8 mouse cellular contexts compared by ENCODE assay signal in genomic region chr12:110846191-110846765, GRCm38 (mm10). TPM values are rescaled to one million over a fixed set of nuclear protein-coding genes. Genes with fewer than 3 reads are reported as not detected.
DNase-seq lines count a peak whose midpoint lies in the region; ATAC-seq and TF ChIP-seq lines count a peak whose summit lies in the region.

No protein-coding gene starts in this region.

- WGBS in lung, embryonic 14.5 days, result 58% methylated on average over 6 of the region's 6 CpGs
- WGBS in lung, adult 2 months, result 76% methylated on average over 6 of the region's 6 CpGs
- 66% methylated on average over 6 of the region's 6 CpGs for WGBS in limb, embryonic 13.5 days
- 71% methylated on average over 6 of the region's 6 CpGs for WGBS in stomach, embryonic 14.5 days
- WGBS in thymus, adult 2 months, result 73% methylated on average over 6 of the region's 6 CpGs

- ATAC-seq in cerebellum, adult (ENCODE audit: insufficient number of reproducible peaks, low FRiP score, low TSS enrichment), result no peak
- ATAC-seq in lung, embryonic 14.5 days (ENCODE audit: insufficient read depth), result no peak
- ATAC-seq in limb, embryonic 13.5 days (ENCODE audit: low FRiP score, low read depth), result no peak
- ATAC-seq in stomach, embryonic 14.5 days (ENCODE audit: insufficient number of reproducible peaks, insufficient read depth, low FRiP score, low read depth), result no peak

- no peaks in the 10 kb centered on the region for H3K36me3 ChIP-seq in lung, embryonic 14.5 days (ENCODE audit: insufficient read depth)
- no peaks in the 10 kb centered on the region for H3K36me3 ChIP-seq in limb, embryonic 13.5 days
- H3K36me3 ChIP-seq in stomach, embryonic 14.5 days (ENCODE audit: control insufficient read depth, insufficient read depth, low read length), result no peaks in the 10 kb centered on the region
- no peaks in the 10 kb centered on the region for H3K36me3 ChIP-seq in thymus, adult 2 months (ENCODE audit: control insufficient read depth, insufficient read depth, low read length)

- H3K4me1 ChIP-seq in lung, embryonic 14.5 days (ENCODE audit: insufficient read depth), result peaks cover 10% of the 10 kb centered on the region
- peaks cover under 1% of the 10 kb centered on the region; the same call in 1 of the 2 replicates for H3K4me1 ChIP-seq in lung, adult 2 months (ENCODE audit: control insufficient read depth, insufficient read depth, low read length)
- H3K4me1 ChIP-seq in limb, embryonic 13.5 days, result peaks cover 38% of the 10 kb centered on the region
- peaks cover 9% of the 10 kb centered on the region for H3K4me1 ChIP-seq in stomach, embryonic 14.5 days (ENCODE audit: control insufficient read depth, insufficient read depth, low read length)
- peaks cover 29% of the 10 kb centered on the region for H3K4me1 ChIP-seq in thymus, adult 2 months (replicated peaks; ENCODE audit: control insufficient read depth, insufficient read depth, low read length)

- peak; percentile 72 to 74 for DNase-seq in cerebellum, postnatal 10 days
- DNase-seq in lung, embryonic 14.5 days, result no peak
- no peak for DNase-seq in lung, adult 2 months
- no peak for DNase-seq in thymus, adult 2 months
- DNase-seq in frontal cortex, postnatal 10 days (ENCODE audit: low spot score in 2 of 2), result no peak

- no peak for TF ChIP-seq CTCF in lung, embryonic 14.5 days (IDR thresholded peaks at IDR 0.05; ENCODE audit: low read depth)
- TF ChIP-seq CTCF in lung, adult 2 months (IDR thresholded peaks at IDR 0.05; ENCODE audit: insufficient read depth, low read length), result no peak
- no peak for TF ChIP-seq CTCF in thymus, adult 2 months (IDR thresholded peaks at IDR 0.05; ENCODE audit: borderline replicate concordance, control insufficient read depth, extremely low read depth, insufficient read depth, low read length, poor library complexity)

- H3K9me3 ChIP-seq in lung, embryonic 14.5 days (ENCODE audit: low read depth, low read length), result no peaks in the 10 kb centered on the region
- H3K9me3 ChIP-seq in limb, embryonic 13.5 days, result no peaks in the 10 kb centered on the region
- no peaks in the 10 kb centered on the region for H3K9me3 ChIP-seq in stomach, embryonic 14.5 days (ENCODE audit: control insufficient read depth, low read depth, low read length)

- peak overlapping the region; percentile 51 for H3K9ac ChIP-seq in lung, embryonic 14.5 days
- no peak overlapping the region; the same call in 1 of the 2 replicates for H3K9ac ChIP-seq in limb, embryonic 13.5 days
- no peak overlapping the region for H3K9ac ChIP-seq in stomach, embryonic 14.5 days (replicated peaks; ENCODE audit: low read depth, low read length)

- H3K27me3 ChIP-seq in lung, embryonic 14.5 days (ENCODE audit: insufficient read depth, low read length), result no peaks in the 10 kb centered on the region
- H3K27me3 ChIP-seq in limb, embryonic 13.5 days, result peaks cover 37% of the 10 kb centered on the region
- H3K27me3 ChIP-seq in stomach, embryonic 14.5 days (ENCODE audit: control insufficient read depth, insufficient read depth, low read length), result no peaks in the 10 kb centered on the region
- peaks cover 3% of the 10 kb centered on the region; the same call in 1 of the 2 replicates for H3K27me3 ChIP-seq in thymus, adult 2 months (ENCODE audit: control insufficient read depth, insufficient read depth, low read length)

- H3K4me3 ChIP-seq in lung, embryonic 14.5 days (ENCODE audit: low read depth, low read length), result peak overlapping the region; percentile 49
- H3K4me3 ChIP-seq in lung, adult 2 months (replicated peaks; ENCODE audit: extremely low read depth, low read depth, low read length), result no peak overlapping the region
- H3K4me3 ChIP-seq in limb, embryonic 13.5 days, result peak overlapping the region; percentile 50
- peak overlapping the region; percentile 54 for H3K4me3 ChIP-seq in stomach, embryonic 14.5 days (ENCODE audit: low read depth, low read length)
- no peak overlapping the region for H3K4me3 ChIP-seq in thymus, adult 2 months (ENCODE audit: control insufficient read depth, insufficient read depth, low read length)

- no peak for TF ChIP-seq POLR2A in lung, adult 2 months (IDR thresholded peaks at IDR 0.05; ENCODE audit: borderline replicate concordance, extremely low read depth, low read depth, low read length)
- no peak for TF ChIP-seq POLR2A in thymus, adult 2 months (IDR thresholded peaks at IDR 0.05; ENCODE audit: control insufficient read depth, extremely low read depth, insufficient read depth, low read length, poor library complexity)

- no peak overlapping the region for H3K27ac ChIP-seq in lung, embryonic 14.5 days (ENCODE audit: low read depth)
- H3K27ac ChIP-seq in limb, embryonic 13.5 days, result no peak overlapping the region
- no peak overlapping the region for H3K27ac ChIP-seq in stomach, embryonic 14.5 days (ENCODE audit: low read length)
- H3K27ac ChIP-seq in thymus, adult 2 months (ENCODE audit: control insufficient read depth, insufficient read depth, low read length), result no peak overlapping the region

- peak overlapping the region; percentile 70 for H3K4me2 ChIP-seq in lung, embryonic 14.5 days
- H3K4me2 ChIP-seq in limb, embryonic 13.5 days (replicated peaks), result peak overlapping the region; percentile 70
- H3K4me2 ChIP-seq in stomach, embryonic 14.5 days (replicated peaks; ENCODE audit: low read depth, low read length), result peak overlapping the region; percentile 76

RNA-seq across cellular contexts. Expression of gene Zfp839, which starts 3.8 kb away (rescaled TPM):
- polyA plus RNA-seq in lung, embryonic 14.5 days (2014; fragmentation: Nextera tagmentation; extraction: Ambion mirVana), result 4.4 and 5.2 TPM in 2 replicates
- polyA plus RNA-seq in lung, adult 2 months (2012; rRNA removed), result 5.2 and 5.7 TPM in 2 replicates
- 7.0 and 7.8 TPM in 2 replicates for polyA plus RNA-seq in limb, embryonic 13.5 days (2015; fragmentation: Nextera tagmentation; extraction: Ambion mirVana)
- 4.6 and 5.9 TPM in 2 replicates for polyA plus RNA-seq in stomach, embryonic 14.5 days (2014; fragmentation: Nextera tagmentation; extraction: Ambion mirVana)
- 4.2 and 5.5 TPM in 2 replicates for polyA plus RNA-seq in thymus, adult 2 months (2012; rRNA removed)

RNA-seq across cellular contexts. Expression of gene Mok, which starts 5.5 kb away (rescaled TPM):
- polyA plus RNA-seq in lung, embryonic 14.5 days (2014; fragmentation: Nextera tagmentation; extraction: Ambion mirVana), result 5.8 and 5.9 TPM in 2 replicates
- polyA plus RNA-seq in lung, adult 2 months (2012; rRNA removed), result 4.2 and 4.7 TPM in 2 replicates
- 5.7 and 6.1 TPM in 2 replicates for polyA plus RNA-seq in limb, embryonic 13.5 days (2015; fragmentation: Nextera tagmentation; extraction: Ambion mirVana)
- polyA plus RNA-seq in stomach, embryonic 14.5 days (2014; fragmentation: Nextera tagmentation; extraction: Ambion mirVana), result 5.2 and 5.4 TPM in 2 replicates
- polyA plus RNA-seq in thymus, adult 2 months (2012; rRNA removed), result 0.65 and 1.4 TPM in 2 replicates

RNA-seq across cellular contexts. Expression of gene Cinp, which starts 42.7 kb away (rescaled TPM):
- 91.8 and 94.0 TPM in 2 replicates for polyA plus RNA-seq in lung, embryonic 14.5 days (2014; fragmentation: Nextera tagmentation; extraction: Ambion mirVana)
- 30.2 and 34.8 TPM in 2 replicates for polyA plus RNA-seq in lung, adult 2 months (2012; rRNA removed)
- polyA plus RNA-seq in limb, embryonic 13.5 days (2015; fragmentation: Nextera tagmentation; extraction: Ambion mirVana), result 69.0 and 73.4 TPM in 2 replicates
- 80.8 and 89.5 TPM in 2 replicates for polyA plus RNA-seq in stomach, embryonic 14.5 days (2014; fragmentation: Nextera tagmentation; extraction: Ambion mirVana)
- polyA plus RNA-seq in thymus, adult 2 months (2012; rRNA removed), result 52.0 and 53.7 TPM in 2 replicates

RNA-seq across cellular contexts. Expression of gene Tecpr2, which starts 42.8 kb away (rescaled TPM):
- polyA plus RNA-seq in lung, embryonic 14.5 days (2014; fragmentation: Nextera tagmentation; extraction: Ambion mirVana), result 4.0 and 5.2 TPM in 2 replicates
- 5.2 and 5.3 TPM in 2 replicates for polyA plus RNA-seq in lung, adult 2 months (2012; rRNA removed)
- polyA plus RNA-seq in limb, embryonic 13.5 days (2015; fragmentation: Nextera tagmentation; extraction: Ambion mirVana), result 4.4 and 4.9 TPM in 2 replicates
- polyA plus RNA-seq in stomach, embryonic 14.5 days (2014; fragmentation: Nextera tagmentation; extraction: Ambion mirVana), result 3.8 and 4.8 TPM in 2 replicates
- 9.3 and 9.6 TPM in 2 replicates for polyA plus RNA-seq in thymus, adult 2 months (2012; rRNA removed)

Comparison
In these comparisons a context has a peak if more than half of its experiments do, and no peak if none do; other contexts are left out.
1. H3K4me3 ChIP-seq: peak in lung, embryonic 14.5 days (single experiment), limb, embryonic 13.5 days (single experiment) and stomach, embryonic 14.5 days (single experiment); none in lung, adult 2 months (single experiment) and thymus, adult 2 months (single experiment).
2. DNase-seq: peak in cerebellum, postnatal 10 days (2 of 2); none in lung, embryonic 14.5 days (single experiment), lung, adult 2 months (single experiment), thymus, adult 2 months (single experiment) and frontal cortex, postnatal 10 days (0 of 2).
3. Peak in every context shown above with its lines, with median percentiles within 50 percentile points of each other: H3K4me2 ChIP-seq.